21 mouse cellular contexts compared by ENCODE assay signal in the genomic region with DNA sequence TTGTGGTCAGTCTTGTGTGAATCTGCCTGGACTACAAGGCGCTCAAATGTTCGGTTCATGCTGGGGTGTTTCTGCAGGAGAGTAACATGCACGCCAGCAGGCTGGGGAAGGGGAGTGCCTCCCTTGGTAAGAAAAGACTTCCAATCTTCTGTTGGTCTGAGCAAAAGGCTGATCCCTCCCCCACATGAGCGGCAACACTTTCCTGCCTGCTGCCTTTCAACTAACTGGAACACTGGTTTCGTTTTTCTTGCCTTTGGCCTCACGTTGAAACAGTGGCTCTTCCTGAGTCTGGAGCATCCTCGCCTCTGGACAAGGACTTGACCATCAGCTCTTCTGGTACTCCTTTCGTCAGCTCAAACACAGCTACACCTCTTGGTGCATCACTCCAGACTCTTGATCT. TPM values are rescaled to one million over a fixed set of nuclear protein-coding genes. Genes with fewer than 3 reads are reported as not detected.
DNase-seq lines count a peak whose midpoint lies in the region; ATAC-seq and TF ChIP-seq lines count a peak whose summit lies in the region.
"Had no signal": no experiment of that assay in that cellular context is flagged by ENCODE, and none has a peak within 500 bp of the region (broad histone marks: within the 10 kb centered on the region; RNA-seq: fewer than 3 reads in every experiment).

No protein-coding gene starts in this region.

- no peak for TF ChIP-seq POLR2A in heart, adult 2 months (IDR thresholded peaks at IDR 0.05; ENCODE audit: insufficient read depth, low read depth, low read length)

- no peak overlapping the region; a peak in 1 of 4 replicates for H3K4me3 ChIP-seq in heart, embryonic 14.5 days (ENCODE audit: control insufficient read depth in 1 of 2, insufficient read depth in 1 of 2, low read depth in 1 of 2, low read length in 2 of 2)
- H3K4me3 ChIP-seq in heart, adult 2 months = no peak overlapping the region
- H3K4me3 ChIP-seq in kidney, embryonic 15.5 days (replicated peaks) = no peak overlapping the region
- H3K4me3 ChIP-seq in E14TG2a.4 (replicated peaks; ENCODE audit: low read length) = peak overlapping the region; percentile 41
- H3K4me3 ChIP-seq: embryonic facial prominence, embryonic 13.5 days; forebrain, embryonic 13.5 days; hindbrain, embryonic 13.5 days had no signal

- DNase-seq in heart, adult 11 months = peak; percentile 87
- no peak for DNase-seq in heart, postnatal 10 days
- DNase-seq in heart, adult 2 months = no peak
- no peak for DNase-seq in kidney, adult 11 months
- no peak for DNase-seq in cerebellum, adult 11 months
- DNase-seq: adrenal gland, adult 8-10 months; adrenal gland, postnatal 36 days; cerebellum, adult 8-10 months; cerebellum, postnatal 25 days; forebrain, postnatal 0 days; gastrocnemius, postnatal 14 days; kidney, adult 18-20 months; kidney, postnatal 10 days had no signal

- no peak for ATAC-seq in heart, embryonic 14.5 days (ENCODE audit: insufficient number of reproducible peaks, insufficient read depth, low FRiP score, low read depth)
- 0 out of 2 replicates have a peak, but pooled peaks have one; percentile 13 for ATAC-seq in kidney, embryonic 15.5 days (replicated peaks; ENCODE audit: low FRiP score)
- ATAC-seq: forebrain, embryonic 13.5 days; forebrain, postnatal 0 days; hindbrain, postnatal 0 days had no signal

- peaks cover 0 to 9% of the 10 kb centered on the region in 2 experiments; a peak in 2 of 4 replicates for H3K4me1 ChIP-seq in heart, embryonic 14.5 days (ENCODE audit: control insufficient read depth in 2 of 2, insufficient read depth in 2 of 2, low read length in 2 of 2)
- H3K4me1 ChIP-seq in heart, adult 2 months (ENCODE audit: control insufficient read depth, insufficient read depth, low read length) = no peaks in the 10 kb centered on the region
- peaks cover 43% of the 10 kb centered on the region for H3K4me1 ChIP-seq in kidney, embryonic 15.5 days
- H3K4me1 ChIP-seq in E14TG2a.4 (replicated peaks; ENCODE audit: low read depth, low read length) = peaks cover 34% of the 10 kb centered on the region

- H3K9ac ChIP-seq in heart, embryonic 14.5 days (ENCODE audit: low read length) = no peak overlapping the region
- no peak overlapping the region for H3K9ac ChIP-seq in heart, adult 2 months (ENCODE audit: low read depth, low read length)
- H3K9ac ChIP-seq in kidney, embryonic 15.5 days = no peak overlapping the region
- H3K9ac ChIP-seq: embryonic facial prominence, embryonic 13.5 days; forebrain, embryonic 13.5 days; forebrain, postnatal 0 days; hindbrain, embryonic 13.5 days had no signal

- intact Hi-C loops in heart, postnatal 10 days (cut with DNase I) = no loop called here
- intact Hi-C loops in heart, adult 2 months (cut with DNase I) = no loop called here

- no peaks in the 10 kb centered on the region for H3K79me2 ChIP-seq in heart, adult 2 months (replicated peaks; ENCODE audit: control insufficient read depth, insufficient read depth, low read length)

- 48% methylated on average over 8 of the region's 8 CpGs for WGBS in heart, embryonic 14.5 days
- WGBS in heart, adult 2 months = 56% methylated on average over 8 of the region's 8 CpGs
- WGBS in kidney, embryonic 15.5 days = 34% methylated on average over 8 of the region's 8 CpGs

- no peaks in the 10 kb centered on the region for H3K36me3 ChIP-seq in heart, embryonic 14.5 days (ENCODE audit: control insufficient read depth, insufficient read depth, low read length)
- H3K36me3 ChIP-seq in heart, adult 2 months (ENCODE audit: control insufficient read depth, insufficient read depth, low read length) = no peaks in the 10 kb centered on the region
- H3K36me3 ChIP-seq in kidney, embryonic 15.5 days = peaks cover 7% of the 10 kb centered on the region; the same call in 1 of the 2 replicates
- H3K36me3 ChIP-seq in E14TG2a.4 (ENCODE audit: insufficient read depth, low read length) = no peaks in the 10 kb centered on the region
- H3K36me3 ChIP-seq: hindbrain, embryonic 13.5 days had no signal

- peak overlapping the region; percentile 43 for H3K4me2 ChIP-seq in heart, embryonic 14.5 days (ENCODE audit: low read length)
- H3K4me2 ChIP-seq in kidney, embryonic 15.5 days = peak overlapping the region; percentile 29
- H3K4me2 ChIP-seq: embryonic facial prominence, embryonic 13.5 days; forebrain, embryonic 13.5 days; hindbrain, embryonic 13.5 days had no signal

- no peaks in the 10 kb centered on the region for H3K27me3 ChIP-seq in heart, embryonic 14.5 days (ENCODE audit: control insufficient read depth, insufficient read depth, low read length)
- no peaks in the 10 kb centered on the region for H3K27me3 ChIP-seq in heart, adult 2 months (ENCODE audit: control insufficient read depth, insufficient read depth, low read length)
- no peaks in the 10 kb centered on the region for H3K27me3 ChIP-seq in kidney, embryonic 15.5 days
- H3K27me3 ChIP-seq in E14TG2a.4 (ENCODE audit: insufficient read depth, low read length) = peaks cover 39% of the 10 kb centered on the region
- H3K27me3 ChIP-seq: embryonic facial prominence, embryonic 13.5 days; forebrain, embryonic 13.5 days; Patski had no signal

- no peaks in the 10 kb centered on the region for H3K9me3 ChIP-seq in heart, embryonic 14.5 days (ENCODE audit: control insufficient read depth, low read length)
- H3K9me3 ChIP-seq in kidney, embryonic 15.5 days (replicated peaks) = no peaks in the 10 kb centered on the region
- no peaks in the 10 kb centered on the region for H3K9me3 ChIP-seq in E14TG2a.4 (ENCODE audit: low read length)
- H3K9me3 ChIP-seq: embryonic facial prominence, embryonic 13.5 days; forebrain, embryonic 13.5 days; hindbrain, embryonic 13.5 days had no signal

- TF ChIP-seq EP300 in heart, adult 2 months (IDR thresholded peaks at IDR 0.05; ENCODE audit: insufficient read depth, low read depth, low read length) = no peak

- no peak overlapping the region for H3K27ac ChIP-seq in heart, embryonic 14.5 days (replicated peaks in 1 of 2; ENCODE audit: control insufficient read depth in 1 of 2, insufficient read depth in 1 of 2, low read depth in 2 of 2, low read length in 2 of 2)
- no peak overlapping the region for H3K27ac ChIP-seq in heart, adult 2 months
- H3K27ac ChIP-seq in kidney, embryonic 15.5 days = no peak overlapping the region
- H3K27ac ChIP-seq: embryonic facial prominence, embryonic 13.5 days; forebrain, embryonic 13.5 days; hindbrain, postnatal 0 days had no signal

- TF ChIP-seq CTCF in heart, adult 2 months (IDR thresholded peaks at IDR 0.05) = no peak
- no peak for TF ChIP-seq CTCF in E14TG2a.4 (conservative IDR thresholded peaks at IDR 0.05; ENCODE audit: low read length)

RNA-seq across cellular contexts. Expression of gene Glis3, which starts 17.4 kb away (rescaled TPM):
- 1 to 10 TPM; 1.7 to 2.0 TPM for total RNA-seq in heart, postnatal 10 days (2021)
- 0.92 and 1.6 TPM in 2 replicates for polyA plus RNA-seq in heart, embryonic 14.5 days (2014; fragmentation: Nextera tagmentation; extraction: Ambion mirVana)
- total RNA-seq in heart, adult 2 months (2021) = 1 to 10 TPM; 1.1 to 1.3 TPM
- 0.50 and 0.55 TPM in 2 replicates for polyA plus RNA-seq in heart, adult 2 months (2012; rRNA removed)
- polyA plus RNA-seq in kidney, embryonic 15.5 days (2015; fragmentation: Nextera tagmentation; extraction: Ambion mirVana) = 8.4 and 9.2 TPM in 2 replicates
